Mouse (Mus musculus) adrenal gland, postnatal 10 days (tissue): ENCODE results near the gene Treml4. TPM values are rescaled to one million over a fixed set of nuclear protein-coding genes. Genes with fewer than 3 reads are reported as not detected.

Experiments used
- DNase-seq: peaks from one replicate; pipeline ENCODE4 v3.0.0; 2021; ENCODE audit warnings: mixed read lengths
- long read RNA-seq, 2 experiments: library from polyadenylated mRNA; stranded (forward); transcript quantifications; one replicate each; pipeline ENCODE4 v2.0.0; 2021
- total RNA-seq, 2 experiments: library from RNA; stranded (reverse); gene quantifications; 2 replicates each; pipeline ENCODE4 v1.2.3; 2021

Gene Treml4
- total RNA-seq, result 1 to 10 TPM; 1.4 to 2.2 TPM
- long read RNA-seq, experiment 1, partial matches to known transcripts, result 1 of 5 reads
- long read RNA-seq, experiment 1, other reads (novel, unspliced or antisense), result 0 of 5 reads
- long read RNA-seq, experiment 2, result 0 reads

DNA sequence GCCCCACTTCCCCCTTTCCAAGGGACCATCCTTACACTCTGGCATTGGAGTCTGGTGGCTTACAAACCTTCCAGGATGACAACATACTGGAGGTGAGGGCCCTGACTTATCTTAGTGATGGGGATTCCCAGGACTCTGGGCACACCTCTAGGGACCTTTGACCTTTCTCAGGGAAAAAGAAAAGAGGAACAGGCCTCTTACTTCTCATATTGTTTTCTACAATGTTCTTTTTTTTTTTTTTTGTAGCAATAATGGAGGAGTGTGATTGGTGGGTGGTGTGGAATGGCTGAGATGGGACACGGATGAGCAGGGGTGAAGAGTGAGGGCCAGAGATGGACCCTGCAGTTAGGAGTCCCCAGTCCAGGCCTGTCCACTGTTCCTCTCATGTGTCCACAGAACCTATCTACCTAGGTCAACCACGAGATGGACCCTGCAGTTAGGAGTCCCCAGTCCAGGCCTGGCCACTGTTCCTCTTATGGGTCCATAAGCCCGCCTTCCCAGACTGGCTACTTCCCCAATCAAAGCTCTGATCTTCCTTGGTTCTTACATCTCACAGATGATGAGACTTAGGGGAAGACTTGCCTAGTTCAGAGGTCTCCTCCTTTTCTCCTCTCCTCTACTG is at the start of gene Treml4:
TSS of gene Treml4 (plus strand) at position 555 of the 622 bp plus-strand sequence.
- DNase-seq, result no peak

DNA sequence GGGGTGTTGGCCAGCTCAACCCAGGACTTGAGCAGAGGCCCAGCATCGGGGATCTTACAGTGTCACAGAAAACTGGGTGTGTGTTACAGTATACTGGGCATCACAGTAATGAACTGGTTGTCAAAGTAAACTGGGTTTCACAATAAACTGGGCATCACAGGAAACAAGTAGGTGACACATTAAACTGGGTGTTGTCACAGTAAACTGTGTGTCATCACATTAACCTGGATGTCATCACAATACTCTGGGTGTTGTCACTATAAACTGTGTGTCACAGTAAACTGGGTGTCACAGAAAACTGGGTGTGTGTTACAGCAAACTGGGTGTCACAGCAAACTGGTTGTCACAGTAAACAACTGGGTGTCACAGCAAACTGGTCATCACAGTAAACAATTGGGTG is 48.7 kb upstream of the Treml4 start:
- no peak for DNase-seq

DNA sequence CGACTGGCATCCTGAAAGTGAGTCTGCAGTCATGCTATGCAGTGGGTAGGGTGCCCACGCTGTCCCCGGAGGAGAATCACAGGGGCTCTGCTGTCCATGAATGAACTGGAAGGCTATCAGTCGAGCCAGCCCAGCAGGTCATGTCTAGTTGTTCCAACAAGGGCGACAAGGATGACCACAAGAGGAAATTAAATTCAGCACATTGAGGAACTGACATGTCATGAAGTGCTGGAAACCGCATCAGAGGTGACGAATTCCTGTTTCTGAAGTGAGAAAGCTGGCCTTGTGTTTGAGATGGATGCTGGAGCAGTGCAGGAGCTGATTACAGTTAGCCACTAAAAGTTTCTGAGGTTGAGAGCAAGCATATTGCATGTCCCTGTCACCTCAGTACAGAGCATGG is 33.4 kb upstream of the Treml4 start:
- DNase-seq, result no peak

DNA sequence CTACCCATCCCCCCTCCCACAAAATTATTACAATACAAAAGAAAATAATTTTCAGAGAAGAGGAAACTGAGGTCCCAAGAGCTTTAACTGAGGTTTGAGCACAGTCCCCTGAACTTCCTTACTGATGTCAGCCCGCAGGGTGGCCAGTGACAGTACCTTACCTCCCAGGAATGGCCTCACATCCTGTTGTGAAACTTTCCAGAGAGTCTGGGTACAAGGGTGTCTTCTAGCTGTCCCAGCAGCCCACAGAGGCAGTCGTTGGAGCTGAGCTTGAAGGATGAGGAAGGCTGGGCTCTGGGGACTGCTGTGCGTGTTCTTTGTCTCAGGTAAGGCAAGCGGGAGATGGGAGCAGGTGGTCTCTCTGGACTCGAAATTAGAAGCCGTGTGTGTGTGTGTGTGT is 31.6 kb upstream of the Treml4 start, which contains the start of gene Trem1:
TSS of gene Trem1 (plus strand) at position 251 of the 400 bp plus-strand sequence.
- DNase-seq, result no peak

DNA sequence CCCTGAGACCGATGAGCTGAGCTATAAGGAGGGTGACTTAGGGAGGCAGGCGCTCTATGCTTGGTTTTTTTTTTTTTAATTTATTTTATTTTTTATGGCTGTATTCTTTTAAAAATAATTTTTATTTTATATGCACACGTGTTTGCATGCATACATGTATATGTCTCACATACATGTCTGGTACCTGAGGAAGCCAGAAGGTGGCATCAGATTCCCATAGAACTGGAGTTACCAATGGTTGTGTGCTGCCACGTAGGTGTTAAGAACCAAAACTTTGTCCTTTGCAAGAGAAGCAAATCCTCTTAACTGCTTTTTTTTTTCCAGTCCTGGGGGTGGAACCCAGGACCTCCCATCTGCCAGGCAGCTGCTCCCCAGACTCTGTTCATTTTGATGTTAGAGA is 30.3 kb upstream of the Treml4 start:
- no peak for DNase-seq

DNA sequence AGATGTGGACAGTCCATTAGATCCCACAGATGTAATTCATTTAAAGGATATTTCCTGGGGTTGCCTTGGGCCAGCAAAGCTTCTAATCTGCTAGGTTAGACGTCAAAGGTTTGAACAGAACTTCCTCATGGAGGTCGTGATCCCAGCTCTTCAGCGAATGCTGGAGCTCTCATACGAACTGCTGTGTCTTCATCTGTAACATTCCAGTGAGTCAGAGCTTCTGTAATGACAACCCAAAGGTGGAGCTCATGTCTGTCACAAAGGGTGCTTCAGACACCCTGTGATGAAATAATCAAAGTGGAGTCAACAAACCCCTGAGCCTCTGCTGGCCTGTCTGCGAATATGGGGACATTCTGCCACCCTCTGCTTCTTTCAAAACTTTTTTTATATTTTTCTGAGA is 29.5 kb upstream of the Treml4 start:
- DNase-seq, result no peak

DNA sequence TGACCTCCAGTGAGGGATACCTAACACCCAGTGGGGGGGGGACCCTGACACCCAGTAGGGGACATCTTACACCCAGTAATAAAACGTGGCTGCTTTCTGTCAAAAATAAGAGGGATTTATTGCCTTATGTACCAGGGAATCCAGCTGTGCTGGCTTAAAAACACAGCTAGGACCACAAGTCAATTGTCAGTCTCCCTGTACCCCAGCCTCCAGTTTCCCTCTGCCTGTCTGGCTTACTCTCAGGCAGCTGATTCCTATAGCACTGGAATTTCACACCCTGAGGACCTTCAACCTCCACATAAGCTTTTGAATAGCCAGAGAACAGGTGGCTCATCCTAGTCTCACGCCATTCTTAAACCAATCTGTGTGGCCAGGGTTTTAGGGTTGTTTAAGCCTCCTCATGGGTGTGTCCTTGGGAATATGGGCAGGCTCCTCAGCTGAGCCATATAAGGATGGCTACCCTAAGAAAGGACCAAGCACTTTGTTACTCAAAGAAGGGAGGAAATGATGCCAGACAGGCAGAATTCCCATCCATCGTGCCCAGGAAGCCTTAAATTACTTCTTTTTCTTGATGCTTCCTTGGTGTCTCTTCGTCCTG is 28.2 kb upstream of the Treml4 start:
- DNase-seq, result no peak

DNA sequence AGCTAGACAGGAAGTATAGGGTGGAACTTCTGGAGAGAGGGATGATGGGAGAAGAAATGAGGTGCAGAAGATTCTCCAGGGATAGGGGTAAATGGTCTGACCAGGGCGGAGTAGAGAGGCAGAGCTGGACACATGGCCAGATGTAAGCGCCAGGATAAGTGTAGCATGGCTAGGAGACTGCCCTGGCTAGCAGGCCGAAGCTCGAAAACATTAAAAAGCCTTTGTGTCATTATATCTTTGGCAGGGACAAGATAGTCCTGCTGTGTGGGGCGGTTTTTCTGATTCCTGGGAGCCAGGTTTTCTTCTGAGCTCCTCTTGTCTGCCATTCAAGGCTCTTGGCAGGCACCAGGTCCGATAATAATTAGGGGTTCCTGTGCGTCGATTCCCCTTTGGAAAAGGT is 26.5 kb upstream of the Treml4 start:
- no peak for DNase-seq

DNA sequence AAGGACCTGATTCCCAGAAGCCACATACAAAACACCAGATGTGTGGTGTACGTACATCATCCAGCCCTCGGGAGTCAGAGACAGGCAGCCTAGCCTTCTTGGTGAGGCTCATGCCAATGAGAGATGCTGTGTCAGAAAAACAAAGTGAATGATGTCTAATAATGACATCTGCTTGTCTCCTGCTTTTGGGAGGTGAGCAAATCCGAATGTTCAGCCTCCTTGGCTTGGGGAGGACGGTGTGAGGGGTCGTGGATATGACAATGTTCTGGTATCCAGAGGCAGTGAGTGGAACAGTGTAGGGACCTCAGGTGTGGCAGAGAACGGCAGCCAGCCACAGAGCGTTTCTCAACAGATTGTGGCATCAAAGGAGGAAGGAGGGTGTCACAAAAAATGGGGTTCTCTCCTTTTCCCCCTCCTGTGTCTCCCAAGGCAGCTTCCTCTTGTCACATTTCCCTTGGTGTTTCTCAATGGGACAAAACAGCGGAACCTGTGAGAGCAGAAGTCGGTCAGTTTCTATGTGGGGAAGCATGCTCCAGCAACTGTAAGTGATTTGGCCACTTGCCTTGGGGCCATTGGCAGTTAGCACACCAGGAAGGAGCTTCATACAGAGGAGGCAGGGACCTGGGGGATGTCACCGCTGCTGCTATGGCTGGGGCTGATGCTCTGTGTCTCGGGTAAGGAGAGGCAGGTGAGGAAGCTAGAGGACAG is 16.7 kb upstream of the Treml4 start, which contains the start of gene Trem3:
TSS of gene Trem3 (plus strand) at position 557 of the 708 bp plus-strand sequence.
- no peak for DNase-seq

DNA sequence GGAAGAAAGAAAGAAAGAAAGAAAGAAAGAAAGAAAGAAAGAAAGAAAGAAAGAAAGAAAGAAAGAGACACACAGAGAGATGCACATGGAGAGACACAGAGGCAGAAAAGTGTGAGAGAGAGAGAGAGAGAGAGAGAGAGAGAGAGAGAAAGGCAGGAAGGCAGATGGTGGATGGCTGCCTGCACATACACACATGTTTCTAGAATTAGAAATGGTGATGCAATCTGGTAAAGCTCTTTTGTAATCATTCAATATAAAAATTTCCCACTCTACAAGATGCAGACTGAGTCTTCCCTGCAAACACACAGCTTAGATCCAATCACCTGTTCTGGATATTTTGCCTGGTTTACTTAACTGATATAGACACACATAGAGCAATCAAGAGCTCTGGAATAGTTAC is 15.1 kb upstream of the Treml4 start:
- DNase-seq, result no peak

DNA sequence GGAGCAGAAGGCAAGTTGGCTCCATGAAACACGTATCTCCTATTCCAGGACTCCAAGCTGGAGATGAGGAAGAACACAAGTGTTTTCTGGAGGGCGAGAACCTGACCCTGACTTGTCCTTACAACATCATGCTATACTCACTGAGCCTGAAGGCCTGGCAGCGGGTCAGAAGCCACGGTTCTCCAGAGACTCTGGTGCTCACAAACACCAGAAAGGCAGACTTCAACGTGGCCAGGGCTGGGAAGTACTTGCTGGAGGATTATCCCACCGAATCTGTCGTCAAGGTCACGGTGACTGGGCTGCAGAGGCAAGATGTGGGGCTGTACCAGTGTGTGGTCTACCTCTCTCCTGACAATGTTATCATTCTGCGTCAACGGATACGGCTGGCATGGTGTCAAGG is 14.6 kb upstream of the Treml4 start:
- peak; percentile 47 for DNase-seq

DNA sequence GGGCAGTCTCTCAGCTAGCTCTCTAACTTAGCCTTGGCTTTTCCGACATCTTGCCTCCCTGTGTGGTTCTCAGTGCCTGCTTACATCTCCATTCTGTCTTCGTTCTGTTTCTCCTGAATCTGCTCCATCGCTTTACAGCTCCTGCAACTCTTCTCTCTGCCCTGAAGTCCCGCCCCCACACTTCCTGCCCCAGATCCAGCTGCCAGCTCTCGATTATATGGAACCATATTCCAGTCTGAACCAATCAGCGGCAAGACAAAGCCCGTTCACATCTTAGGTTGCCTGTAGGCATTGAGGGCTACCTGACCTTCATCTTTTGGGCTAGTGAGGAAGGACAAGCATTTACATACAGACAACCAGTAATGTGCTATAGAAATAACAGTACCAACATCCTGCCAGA is 13.5 kb upstream of the Treml4 start:
- no peak for DNase-seq

DNA sequence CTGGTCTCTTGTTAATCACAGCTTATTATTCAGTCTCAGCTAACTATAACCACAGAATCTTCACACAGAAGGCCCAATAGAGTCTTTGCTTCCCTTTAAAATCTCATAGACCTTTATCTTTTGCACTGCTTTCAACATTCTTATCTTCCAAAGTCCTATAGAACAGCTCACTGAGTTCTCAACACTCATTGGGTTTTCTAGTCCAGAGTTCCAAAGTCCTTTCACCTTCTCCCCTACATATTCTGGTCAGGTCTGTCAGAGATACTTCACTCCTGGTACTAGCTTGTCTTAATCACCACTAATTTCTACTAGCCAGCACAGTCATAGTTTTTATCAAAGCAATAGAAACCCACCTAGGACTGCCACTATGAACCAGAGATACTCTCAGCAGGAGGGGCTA is 7.5 kb upstream of the Treml4 start:
- DNase-seq, result no peak

DNA sequence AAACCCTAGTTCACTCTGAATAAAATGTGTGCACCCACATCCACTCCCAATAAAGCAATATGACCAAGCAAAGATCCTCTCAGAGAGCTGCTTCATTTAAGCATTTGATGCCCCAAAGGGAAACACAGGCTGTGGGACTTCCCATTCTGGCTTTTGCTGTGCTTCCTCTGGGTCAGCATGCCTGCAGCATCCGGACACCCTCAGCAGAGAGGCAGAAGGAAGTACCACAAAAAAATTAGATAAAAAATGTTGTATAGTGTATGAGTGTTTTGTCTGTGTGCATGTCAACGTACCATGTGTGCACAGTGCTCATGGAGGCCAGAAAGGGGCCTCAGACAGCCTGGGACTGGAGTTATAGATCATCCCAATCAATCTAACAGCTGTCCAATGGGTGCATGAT is 2.2 kb upstream of the Treml4 start:
- DNase-seq, result no peak

DNA sequence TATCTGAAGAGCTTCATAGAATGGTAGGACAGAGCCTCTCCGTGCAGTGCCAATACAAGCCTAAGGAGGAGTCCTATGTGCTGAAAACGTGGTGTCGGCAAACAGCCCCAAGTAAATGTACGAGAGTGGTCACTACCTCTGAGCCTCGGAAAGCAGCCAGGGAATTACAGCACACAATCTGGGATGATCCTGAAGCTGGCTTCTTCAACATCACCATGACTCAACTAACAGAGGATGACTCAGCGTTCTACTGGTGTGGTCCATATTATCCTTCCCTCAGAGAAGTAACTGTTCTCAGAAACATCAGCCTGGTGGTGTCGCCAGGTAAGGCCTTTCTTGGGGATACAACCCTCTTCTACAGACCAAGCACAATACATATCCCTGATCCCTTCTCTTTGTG is 567 bp downstream of the Treml4 start:
- no peak for DNase-seq

DNA sequence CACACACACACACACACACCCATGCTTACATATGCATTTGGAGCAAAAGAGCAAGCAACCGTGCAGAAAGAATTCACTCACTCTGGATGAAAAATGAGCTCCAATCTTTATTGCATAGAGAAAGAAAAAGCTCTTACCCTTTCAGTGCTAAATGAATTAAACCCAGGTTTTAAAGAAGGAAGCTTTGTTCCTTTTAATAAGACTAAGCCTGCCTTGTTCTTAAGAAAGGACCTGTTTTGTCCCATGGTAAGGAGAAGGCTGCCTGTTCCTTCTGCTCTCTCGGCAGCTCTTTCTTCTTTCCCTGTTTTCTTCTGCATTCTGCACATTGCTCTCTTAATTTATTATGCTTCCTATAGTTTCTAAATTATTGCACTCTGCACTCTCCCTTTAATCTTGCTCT is 2.0 kb downstream of the Treml4 start:
- DNase-seq, result no peak

DNA sequence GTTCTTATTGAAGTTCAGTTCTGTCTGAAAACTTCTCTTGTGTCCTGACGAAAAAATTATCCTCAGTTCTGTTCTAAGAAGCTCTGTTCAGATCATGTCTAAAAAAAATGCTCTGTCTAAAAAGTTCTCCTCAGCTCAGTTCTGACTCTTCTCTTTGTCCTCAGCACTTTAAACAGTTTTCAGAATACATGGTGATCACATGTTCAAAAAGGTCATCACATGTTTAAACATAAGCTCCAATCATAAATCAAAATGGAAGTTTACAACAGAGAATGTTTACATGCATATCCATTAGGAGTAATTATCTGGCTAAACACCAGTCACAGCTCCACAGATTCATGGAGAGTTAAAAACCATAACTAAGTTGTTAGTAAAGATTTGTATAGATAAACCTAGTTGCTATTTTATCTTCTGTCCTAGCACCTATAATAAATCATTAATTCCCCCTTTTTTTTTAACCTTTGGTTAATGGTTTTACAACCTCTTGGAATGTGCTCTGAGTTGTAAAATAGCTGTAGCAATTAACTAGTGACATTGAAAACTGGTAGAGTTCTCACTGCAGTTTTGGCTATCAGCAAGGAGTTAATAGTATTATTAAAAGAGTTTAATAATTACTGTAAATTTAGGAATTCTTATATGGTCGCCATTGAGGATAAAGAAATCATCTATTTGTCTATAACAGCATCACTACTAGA is 2.7 kb downstream of the Treml4 start:
- no peak for DNase-seq

DNA sequence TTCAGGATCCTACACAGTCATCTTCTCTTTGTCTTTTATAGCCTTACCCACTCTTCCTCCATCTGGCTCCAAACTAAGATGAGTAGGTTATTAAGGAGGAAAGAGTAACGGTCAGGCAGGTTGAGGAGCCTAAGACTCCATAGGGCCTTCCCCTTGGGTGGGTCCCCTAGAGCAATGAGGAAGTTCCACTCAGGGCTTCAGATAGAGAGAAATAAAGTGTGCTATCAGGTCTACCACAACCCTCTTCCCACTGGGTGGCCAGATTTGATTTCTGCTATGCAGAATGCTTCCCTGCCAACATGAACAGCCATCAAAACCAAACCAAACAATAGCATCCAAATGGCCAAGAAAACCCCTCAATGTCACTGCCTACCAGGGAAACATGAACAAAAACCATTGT is 3.5 kb downstream of the Treml4 start:
- no peak for DNase-seq

DNA sequence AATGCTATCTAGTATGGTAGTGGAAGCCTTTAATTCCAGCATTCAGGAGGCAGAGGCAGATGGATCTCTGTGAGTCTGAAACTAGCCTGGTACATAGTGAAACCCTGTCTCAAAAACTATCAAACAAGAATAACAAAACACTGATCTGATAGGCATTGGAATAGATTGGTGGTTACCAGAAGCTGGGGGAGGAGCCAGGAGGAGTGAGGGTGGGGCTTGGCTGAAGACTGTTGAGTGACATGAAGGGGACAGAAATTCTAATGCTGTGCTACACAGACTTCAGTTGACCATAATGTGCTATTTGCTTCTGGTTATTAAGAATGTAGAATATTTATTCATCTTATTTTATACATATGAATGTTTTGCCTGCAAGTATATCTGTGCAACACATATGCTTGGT is 4.2 kb downstream of the Treml4 start:
- DNase-seq, result no peak

DNA sequence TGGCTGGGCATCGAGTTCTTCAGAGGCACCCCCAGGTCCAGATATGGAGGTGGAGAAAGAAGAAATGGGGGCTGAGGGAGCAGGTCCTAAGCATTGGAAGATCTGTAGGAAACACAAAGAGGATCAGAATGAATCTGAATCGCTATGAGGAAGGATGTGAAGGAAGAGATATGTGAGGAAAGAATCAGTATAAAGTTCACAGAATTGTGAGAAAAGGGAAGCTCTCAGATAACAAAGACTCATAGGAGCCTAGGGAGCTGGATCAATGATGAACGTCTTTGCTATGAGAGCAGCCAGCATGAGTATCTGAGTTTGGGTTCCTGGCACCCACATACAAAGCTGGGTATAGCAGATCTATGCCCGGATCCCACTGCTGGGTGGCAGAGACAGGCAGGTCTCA is 5.7 kb downstream of the Treml4 start:
- DNase-seq, result no peak

DNA sequence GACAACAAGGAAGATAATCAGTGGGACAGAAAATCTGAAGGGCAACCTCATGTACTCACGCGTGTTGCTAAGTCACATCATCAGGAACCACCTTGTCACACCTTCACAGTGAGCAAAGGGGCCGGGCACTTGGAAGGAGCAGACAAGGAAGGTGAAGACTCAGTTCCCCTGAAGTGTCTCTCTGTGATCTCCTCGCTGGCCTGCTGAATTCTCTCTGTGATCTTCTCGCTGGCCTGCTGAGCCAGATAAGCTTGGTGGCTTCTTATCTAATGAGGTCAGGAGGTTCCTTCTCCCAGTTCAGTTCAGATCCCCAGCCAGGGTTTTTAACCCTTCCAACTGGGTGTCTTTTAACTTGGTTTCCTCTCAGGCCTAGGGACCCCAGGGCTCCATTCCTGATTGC is 8.1 kb downstream of the Treml4 start:
- DNase-seq, result no peak

DNA sequence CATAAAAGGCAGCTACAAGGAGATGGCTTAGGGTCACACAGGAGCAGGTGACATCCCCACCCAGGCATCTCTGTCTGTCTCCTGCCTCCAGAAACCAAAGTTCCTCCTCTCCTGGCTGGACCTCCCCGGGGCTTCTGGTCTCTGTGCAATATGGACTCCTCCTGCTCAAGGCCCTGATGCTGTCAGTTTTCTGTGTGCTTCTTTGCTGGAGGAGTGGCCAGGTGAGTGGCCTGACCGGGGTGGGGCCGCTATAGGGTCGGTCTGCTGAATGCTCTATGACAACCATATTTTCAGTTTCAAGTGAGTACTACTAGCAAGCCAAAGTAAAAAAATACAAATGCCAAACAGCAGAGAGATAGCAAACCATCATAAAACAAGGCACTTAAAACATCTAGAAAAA is 8.5 kb downstream of the Treml4 start:
- DNase-seq, result no peak

DNA sequence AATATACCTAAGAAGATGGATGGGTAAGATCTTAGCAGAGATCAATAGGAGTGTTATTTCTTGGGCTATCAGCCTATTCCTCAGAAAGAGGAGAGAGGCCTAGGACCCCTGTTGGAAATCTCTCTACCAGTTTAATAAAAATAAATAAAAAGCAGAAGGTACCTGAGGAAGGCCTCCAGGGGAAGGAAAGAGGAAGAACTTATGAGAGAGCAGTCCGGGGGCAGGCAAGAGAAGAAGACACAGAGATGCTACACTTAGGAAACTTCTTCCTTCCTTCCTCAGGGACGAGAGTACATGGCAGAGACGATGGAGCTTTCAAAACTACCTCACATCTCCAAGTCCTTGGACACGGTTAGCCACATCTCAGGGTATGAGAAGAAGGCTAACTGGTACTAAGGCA is 10.0 kb downstream of the Treml4 start:
- DNase-seq, result no peak
